Mouse (Mus musculus): ENCODE measurements around the gene Nanog. TPM values are rescaled to one million over a fixed set of nuclear protein-coding genes. Genes with fewer than 3 reads are reported as not detected.

Nanog gene
- polyA plus RNA-seq, 1 experiment from 2014 or later = 0.36 TPM

DNA sequence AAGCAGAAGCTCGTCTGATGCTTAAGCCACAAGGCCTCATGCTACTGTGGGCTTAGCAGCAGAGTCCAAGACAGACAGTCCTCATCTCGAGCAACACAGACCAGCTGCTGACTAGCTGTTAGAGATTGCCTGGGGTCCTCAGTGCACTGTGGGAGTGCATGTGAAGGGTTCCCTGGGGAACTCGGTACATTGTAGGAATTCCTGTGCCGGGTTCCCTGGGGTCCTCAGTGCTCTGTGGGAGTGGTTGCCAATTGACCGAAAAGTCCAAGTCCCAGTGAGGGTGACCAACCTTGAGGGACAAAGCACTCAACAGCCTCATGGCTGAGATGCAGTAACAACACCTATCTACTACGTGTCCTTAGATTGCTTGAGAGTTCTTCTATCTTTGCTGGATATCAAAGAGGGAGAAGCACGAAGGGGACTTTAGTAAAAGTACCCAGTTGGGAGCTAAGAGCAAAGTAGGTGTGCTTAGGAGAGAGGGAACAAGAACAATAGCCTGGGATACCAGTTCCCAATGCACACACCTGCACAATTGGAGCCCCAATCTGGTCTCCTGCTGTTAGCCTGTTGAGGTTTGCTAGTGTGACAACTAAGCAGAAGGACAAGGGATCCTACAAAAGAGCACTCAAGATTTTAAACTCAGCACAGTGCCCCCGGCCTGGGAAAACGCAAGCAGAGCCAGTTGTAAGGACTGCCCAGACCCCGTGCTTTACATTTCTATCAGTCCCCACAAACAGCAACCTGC, 37.4 kb downstream of the Nanog start:
- TF ChIP-seq EP300 (IDR thresholded peaks at IDR 0.05) = no peak
- no peak for TF ChIP-seq CTCF (IDR thresholded peaks at IDR 0.05)
- ATAC-seq = no peak
- Histone ChIP-seq H3K27ac (ENCODE audit: low read length) (no peak overlapping the region), H3K36me3 (ENCODE audit: insufficient read depth, low read length) (no peaks in the 10 kb centered on the region), H3K4me3 (ENCODE audit: low read depth, low read length) (no peak overlapping the region), H3K4me1 (ENCODE audit: insufficient read depth, low read depth, low read length) (peaks cover 7% of the 10 kb centered on the region; the same call in 1 of the 2 replicates), H3K4me2 (replicated peaks; ENCODE audit: low read depth, low read length) (no peak overlapping the region), H3K9me3 (ENCODE audit: low read length) (no peaks in the 10 kb centered on the region), H3K9ac (replicated peaks; ENCODE audit: low read depth) (no peak overlapping the region), H3K27me3 (replicated peaks; ENCODE audit: insufficient read depth, low read length) (peaks cover 10% of the 10 kb centered on the region; the same call in 1 of the 2 replicates)
- WGBS = 47% methylated on average over 10 of the region's 10 CpGs
- no peak for DNase-seq (ENCODE audit: low spot score)

DNA sequence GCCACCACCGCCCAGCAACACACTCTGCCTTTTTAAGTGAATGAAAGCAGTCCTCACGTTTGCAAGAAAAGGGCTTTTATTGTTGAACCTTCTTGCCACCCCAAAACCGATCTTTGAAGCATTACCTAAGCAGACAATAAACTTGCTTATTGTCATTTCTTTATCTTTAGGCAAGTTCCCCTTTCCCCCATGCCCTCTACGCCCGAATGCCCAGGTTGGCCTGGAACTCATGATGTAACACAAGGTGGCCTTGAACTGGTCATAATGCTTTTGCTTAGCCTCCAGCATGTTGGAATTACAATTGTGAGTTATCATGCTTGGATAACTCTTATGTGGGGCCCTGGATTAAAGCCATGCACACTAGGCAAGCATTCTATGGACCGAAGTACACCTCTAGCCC, 43.3 kb downstream of the Nanog start:
- TF ChIP-seq CTCF (IDR thresholded peaks at IDR 0.05) (no peak), EP300 (IDR thresholded peaks at IDR 0.05) (no peak)
- DNase-seq (ENCODE audit: low spot score) = no peak
- H3K9me3 ChIP-seq (ENCODE audit: low read length) = no peaks in the 10 kb centered on the region

DNA sequence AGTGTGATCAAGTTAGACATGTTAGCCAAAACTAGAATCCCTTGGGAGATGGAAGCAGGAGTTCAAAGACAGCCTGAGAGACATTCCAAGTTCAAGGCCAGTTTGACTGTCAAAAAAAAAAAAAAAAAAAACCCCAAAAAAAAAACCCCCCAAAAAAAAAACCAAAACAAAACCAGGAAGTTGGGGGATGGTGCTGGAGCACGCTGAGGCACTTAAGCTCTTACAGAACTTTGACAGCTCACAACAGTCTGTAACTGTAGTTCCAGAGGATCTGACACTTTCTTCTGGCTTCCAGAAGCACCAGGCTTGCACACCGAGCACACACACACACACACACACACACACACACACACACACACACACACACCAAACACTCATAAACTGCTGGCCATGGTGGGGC, 48.6 kb downstream of the Nanog start:
- ATAC-seq = no peak
- 23% methylated on average over 2 of the region's 2 CpGs for WGBS

More for the DNA sequence above, 43.3 kb downstream of the Nanog start:
- 86% methylated on average over 6 of the region's 6 CpGs for WGBS
- no peaks in the 10 kb centered on the region for H3K4me1 ChIP-seq (ENCODE audit: insufficient read depth, low read depth, low read length)
- H3K9ac ChIP-seq (replicated peaks; ENCODE audit: low read depth) = no peak overlapping the region
- H3K27ac ChIP-seq (ENCODE audit: low read length) = no peak overlapping the region
- no peaks in the 10 kb centered on the region for H3K27me3 ChIP-seq (replicated peaks; ENCODE audit: insufficient read depth, low read length)
- H3K36me3 ChIP-seq (ENCODE audit: insufficient read depth, low read length) = no peaks in the 10 kb centered on the region
- no peak for ATAC-seq
- no peak overlapping the region for H3K4me3 ChIP-seq (ENCODE audit: low read depth, low read length)
- no peak overlapping the region for H3K4me2 ChIP-seq (replicated peaks; ENCODE audit: low read depth, low read length)

DNA sequence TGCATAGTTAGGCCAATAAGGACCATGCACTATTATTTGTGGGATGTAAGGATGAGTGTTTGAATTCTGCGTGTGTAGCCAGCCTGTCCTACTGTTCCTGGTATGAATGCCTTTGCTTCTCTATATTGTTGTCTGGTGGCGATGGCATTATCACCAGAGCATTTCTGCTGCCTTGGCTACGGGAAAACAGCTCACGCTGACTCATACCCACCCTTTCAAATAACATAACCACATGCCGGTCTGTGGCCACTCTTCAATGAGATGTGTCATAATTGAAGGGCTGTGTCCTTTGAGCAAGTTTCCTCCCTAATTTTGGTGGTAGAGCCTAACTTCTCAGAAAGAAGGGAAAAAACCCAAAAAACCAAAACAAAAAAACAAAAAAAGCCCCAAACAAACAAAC, 51.4 kb downstream of the Nanog start:
- Histone ChIP-seq H3K4me3 (ENCODE audit: low read depth, low read length) (no peak overlapping the region), H3K9ac (replicated peaks; ENCODE audit: low read depth) (no peak overlapping the region), H3K9me3 (ENCODE audit: low read length) (no peaks in the 10 kb centered on the region), H3K36me3 (ENCODE audit: insufficient read depth, low read length) (no peaks in the 10 kb centered on the region), H3K4me2 (replicated peaks; ENCODE audit: low read depth, low read length) (no peak overlapping the region), H3K4me1 (ENCODE audit: insufficient read depth, low read depth, low read length) (no peaks in the 10 kb centered on the region), H3K27ac (ENCODE audit: low read length) (no peak overlapping the region), H3K27me3 (replicated peaks; ENCODE audit: insufficient read depth, low read length) (no peaks in the 10 kb centered on the region)
- TF ChIP-seq CTCF (IDR thresholded peaks at IDR 0.05) (no peak), EP300 (IDR thresholded peaks at IDR 0.05) (no peak)
- no peak for ATAC-seq
- 76% methylated on average over 5 of the region's 5 CpGs for WGBS
- no peak for DNase-seq (ENCODE audit: low spot score)

More for the DNA sequence above, 48.6 kb downstream of the Nanog start:
- no peaks in the 10 kb centered on the region for H3K9me3 ChIP-seq (ENCODE audit: low read length)
- H3K27me3 ChIP-seq (replicated peaks; ENCODE audit: insufficient read depth, low read length) = no peaks in the 10 kb centered on the region
- H3K9ac ChIP-seq (replicated peaks; ENCODE audit: low read depth) = no peak overlapping the region
- DNase-seq (ENCODE audit: low spot score) = no peak
- H3K36me3 ChIP-seq (ENCODE audit: insufficient read depth, low read length) = no peaks in the 10 kb centered on the region
- no peak overlapping the region for H3K4me3 ChIP-seq (ENCODE audit: low read depth, low read length)
- H3K4me1 ChIP-seq (ENCODE audit: insufficient read depth, low read depth, low read length) = no peaks in the 10 kb centered on the region
- H3K4me2 ChIP-seq (replicated peaks; ENCODE audit: low read depth, low read length) = no peak overlapping the region
- H3K27ac ChIP-seq (ENCODE audit: low read length) = no peak overlapping the region
- TF ChIP-seq EP300 (IDR thresholded peaks at IDR 0.05) (no peak), CTCF (IDR thresholded peaks at IDR 0.05) (no peak)

DNA sequence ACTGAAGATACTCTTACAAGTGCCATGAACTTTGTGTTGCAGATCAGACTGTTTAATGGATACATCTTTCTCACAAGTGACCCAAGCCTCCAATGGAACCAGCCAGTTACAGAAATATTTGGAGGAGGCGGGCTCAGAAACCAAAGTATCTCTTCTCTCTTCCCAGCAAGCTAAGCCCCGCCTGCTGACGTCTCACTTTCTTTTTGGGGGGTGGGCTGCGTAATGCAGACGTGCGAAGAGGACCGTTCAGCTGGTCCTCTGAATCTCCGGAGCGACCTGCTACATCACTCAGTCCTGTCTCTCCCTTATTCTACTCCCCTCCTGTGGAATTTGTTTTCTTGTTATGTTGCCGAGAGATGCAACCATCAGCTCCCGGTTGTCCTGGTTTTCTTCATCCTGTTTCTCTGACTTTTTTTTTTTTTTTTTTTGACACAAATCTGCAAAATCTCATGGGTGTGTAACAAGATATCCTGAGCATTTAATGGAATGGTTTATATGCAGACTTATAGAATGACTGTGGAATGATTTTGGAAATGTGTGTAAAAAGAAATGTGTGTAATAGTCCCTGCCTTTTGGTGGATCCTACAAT, 53.8 kb downstream of the Nanog start:
- no peaks in the 10 kb centered on the region for H3K27me3 ChIP-seq (replicated peaks; ENCODE audit: insufficient read depth, low read length)
- WGBS = 5% methylated on average over 11 of the region's 11 CpGs
- H3K4me2 ChIP-seq (replicated peaks; ENCODE audit: low read depth, low read length) = peak overlapping the region; percentile 14; the same call in 1 of the 2 replicates
- no peaks in the 10 kb centered on the region for H3K36me3 ChIP-seq (ENCODE audit: insufficient read depth, low read length)
- no peak overlapping the region for H3K27ac ChIP-seq (ENCODE audit: low read length)
- no peak for ATAC-seq
- no peaks in the 10 kb centered on the region for H3K9me3 ChIP-seq (ENCODE audit: low read length)
- H3K9ac ChIP-seq (replicated peaks; ENCODE audit: low read depth) = no peak overlapping the region
- DNase-seq (ENCODE audit: low spot score) = peak; percentile 63
- TF ChIP-seq EP300 (IDR thresholded peaks at IDR 0.05) (no peak), CTCF (IDR thresholded peaks at IDR 0.05) (no peak)
- H3K4me1 ChIP-seq (ENCODE audit: insufficient read depth, low read depth, low read length) = peaks cover 9% of the 10 kb centered on the region; the same call in 1 of the 2 replicates
- peak overlapping the region; percentile 24 for H3K4me3 ChIP-seq (ENCODE audit: low read depth, low read length)

DNA sequence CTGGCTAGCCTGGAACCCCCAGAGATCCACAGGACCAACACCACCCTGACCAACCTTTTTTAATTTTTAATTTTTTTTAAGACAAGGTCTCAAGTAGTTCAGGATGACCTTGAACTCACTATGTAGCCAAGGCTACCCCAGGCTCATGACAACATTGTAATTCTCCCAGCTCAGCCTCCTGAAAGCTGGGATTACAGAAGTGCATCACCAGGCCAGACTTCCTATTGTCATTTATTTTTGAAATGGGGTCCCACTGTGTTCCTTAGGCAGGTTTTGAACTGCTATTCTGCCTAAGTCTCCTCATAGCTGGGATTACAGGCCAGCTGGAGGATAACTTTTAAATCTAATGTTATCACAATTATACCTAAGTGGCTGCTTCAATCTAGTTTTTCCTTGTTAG, 54.6 kb downstream of the Nanog start:
- no peak overlapping the region for H3K4me2 ChIP-seq (replicated peaks; ENCODE audit: low read depth, low read length)
- H3K27ac ChIP-seq (ENCODE audit: low read length) = no peak overlapping the region
- H3K27me3 ChIP-seq (replicated peaks; ENCODE audit: insufficient read depth, low read length) = no peaks in the 10 kb centered on the region
- H3K4me1 ChIP-seq (ENCODE audit: insufficient read depth, low read depth, low read length) = peaks cover 9% of the 10 kb centered on the region; the same call in 1 of the 2 replicates
- DNase-seq (ENCODE audit: low spot score) = no peak
- no peak overlapping the region for H3K4me3 ChIP-seq (ENCODE audit: low read depth, low read length)
- no peak overlapping the region for H3K9ac ChIP-seq (replicated peaks; ENCODE audit: low read depth)
- H3K36me3 ChIP-seq (ENCODE audit: insufficient read depth, low read length) = no peaks in the 10 kb centered on the region
- TF ChIP-seq EP300 (IDR thresholded peaks at IDR 0.05) = no peak
- no peak for TF ChIP-seq CTCF (IDR thresholded peaks at IDR 0.05)
- ATAC-seq = no peak
- no peaks in the 10 kb centered on the region for H3K9me3 ChIP-seq (ENCODE audit: low read length)

All from lung, postnatal 0 days (tissue).